Mouse (Mus musculus) midbrain, embryonic 15.5 days (tissue): ENCODE data around the gene Olfr1219. TPM values are rescaled to one million over a fixed set of nuclear protein-coding genes. Genes with fewer than 3 reads are reported as not detected.

Experiments used
- ATAC-seq: fragments of 200-750 bp; cut with Nextera tagmentation; replicated peaks from 2 replicates; pipeline ENCODE4 v1.8.0; 2017; ENCODE audit warnings: moderate TSS enrichment
- H3K27ac ChIP-seq: fragments of 300-500 bp; sonication (generic); 2 replicates; pipeline ENCODE4 v1.5.1; 2015; ENCODE audit warnings: mild to moderate bottlenecking, inconsistent platforms
- H3K27me3 ChIP-seq: fragments of 300-500 bp; sonication (generic); replicated peaks from 2 replicates; pipeline ENCODE4 v1.6.1; 2015; ENCODE audit warnings: inconsistent platforms
- H3K36me3 ChIP-seq: fragments of 300-500 bp; sonication (generic); replicated peaks from 2 replicates; pipeline ENCODE4 v1.6.1; 2015; ENCODE audit warnings: inconsistent platforms
- H3K4me1 ChIP-seq: fragments of 300-500 bp; sonication (generic); 2 replicates; pipeline ENCODE4 v1.6.1; 2015; ENCODE audit warnings: inconsistent platforms
- H3K4me2 ChIP-seq: fragments of 300-500 bp; sonication (generic); 2 replicates; pipeline ENCODE4 v1.6.1; 2015; ENCODE audit warnings: inconsistent platforms, mild to moderate bottlenecking, moderate library complexity
- H3K4me3 ChIP-seq: fragments of 300-500 bp; sonication (generic); 2 replicates; pipeline ENCODE4 v1.5.1; 2015; ENCODE audit warnings: mild to moderate bottlenecking, inconsistent platforms
- H3K9ac ChIP-seq: fragments of 300-500 bp; sonication (generic); 2 replicates; pipeline ENCODE4 v1.6.1; 2015; ENCODE audit warnings: mild to moderate bottlenecking, inconsistent platforms
- H3K9me3 ChIP-seq: fragments of 300-500 bp; sonication (generic); 2 replicates; pipeline ENCODE4 v1.6.1; 2016; ENCODE audit warnings: inconsistent platforms
- WGBS: fragments of 180-500 bp; shearing (Covaris S2); methylation state at CpG from one replicate; pipeline ENCODE4 v1.1.7; 2015; ENCODE audit warnings: mixed read lengths; 5-methylcytosine and 5-hydroxymethylcytosine counted together
- polyA plus RNA-seq: library from polyadenylated mRNA; unstranded; fragments of >200 nt; fragmentation: Nextera tagmentation; extraction: Ambion mirVana; gene quantifications from 2 replicates; pipeline ENCODE4 v1.2.1, GENCODE M21; 2015

Olfr1219 gene
- polyA plus RNA-seq, result not detected in 2 replicates

- WGBS, result 64% methylated on average over 1 of the region's 1 CpGs
- Histone ChIP-seq H3K27ac (no peak within 1 kb of the TSS), H3K27me3 (no peaks in the 10 kb centered on the region), H3K4me1 (no peaks in the 10 kb centered on the region), H3K4me3 (no peak within 1 kb of the TSS), H3K36me3 (no peaks in the 10 kb centered on the region), H3K9ac (no peak within 1 kb of the TSS), H3K4me2 (no peak within 1 kb of the TSS), H3K9me3 (no peaks in the 10 kb centered on the region)
- ATAC-seq, result no peak
Observed at GRCm38 (mm10) chr2:89083413-89083812, at the start of gene Olfr1219. Olfr1219 (minus strand) TSS chr2:89083513.

GRCm38 (mm10) chr2:89132954-89133353, 49.6 kb upstream of the Olfr1219 start, which contains the start of gene Olfr1222:
Olfr1222 (minus strand) TSS chr2:89133054.
- Histone ChIP-seq H3K9me3 (no peaks in the 10 kb centered on the region), H3K27me3 (no peaks in the 10 kb centered on the region), H3K27ac (no peak within 1 kb of the TSS), H3K4me2 (no peak within 1 kb of the TSS), H3K9ac (no peak within 1 kb of the TSS), H3K4me3 (no peak within 1 kb of the TSS), H3K36me3 (no peaks in the 10 kb centered on the region), H3K4me1 (no peaks in the 10 kb centered on the region)
- 78% methylated on average over 3 of the region's 3 CpGs for WGBS
- no peak for ATAC-seq

GRCm38 (mm10) chr2:89117183-89117582, 33.9 kb upstream of the Olfr1219 start, which contains the start of gene Olfr1221:
Olfr1221 (minus strand) TSS chr2:89117283.
- Histone ChIP-seq H3K27ac (no peak within 1 kb of the TSS), H3K9me3 (no peaks in the 10 kb centered on the region), H3K27me3 (no peaks in the 10 kb centered on the region), H3K4me2 (no peak within 1 kb of the TSS), H3K9ac (no peak within 1 kb of the TSS), H3K36me3 (no peaks in the 10 kb centered on the region), H3K4me1 (no peaks in the 10 kb centered on the region), H3K4me3 (no peak within 1 kb of the TSS)
- WGBS, result 90% methylated on average over 2 of the region's 2 CpGs
- ATAC-seq, result no peak

- Histone ChIP-seq H3K27ac (no peak within 1 kb of the TSS), H3K9me3 (no peaks in the 10 kb centered on the region), H3K36me3 (no peaks in the 10 kb centered on the region), H3K4me3 (no peak within 1 kb of the TSS), H3K4me2 (no peak within 1 kb of the TSS), H3K27me3 (no peaks in the 10 kb centered on the region), H3K4me1 (no peaks in the 10 kb centered on the region), H3K9ac (no peak within 1 kb of the TSS)
- WGBS, result 79% methylated on average over 3 of the region's 3 CpGs
- ATAC-seq, result no peak
Observed at GRCm38 (mm10) chr2:89106735-89107134, 23.4 kb upstream of the Olfr1219 start, which contains the start of gene Olfr1220. Olfr1220 (minus strand) TSS chr2:89106835.

- Histone ChIP-seq H3K4me1 (no peaks in the 10 kb centered on the region), H3K27me3 (no peaks in the 10 kb centered on the region), H3K27ac (no peak overlapping the region), H3K4me2 (no peak overlapping the region), H3K4me3 (no peak overlapping the region), H3K36me3 (no peaks in the 10 kb centered on the region), H3K9me3 (no peaks in the 10 kb centered on the region), H3K9ac (no peak overlapping the region)
- ATAC-seq, result no peak
Observed at GRCm38 (mm10) chr2:89105651-89106050, 22.3 kb upstream of the Olfr1219 start.

- H3K4me3 ChIP-seq, result no peak overlapping the region
- ATAC-seq, result no peak
- WGBS, result 100% methylated on average over 1 of the region's 1 CpGs
- no peak overlapping the region for H3K27ac ChIP-seq
- no peaks in the 10 kb centered on the region for H3K4me1 ChIP-seq
- H3K4me2 ChIP-seq, result no peak overlapping the region
- H3K9ac ChIP-seq, result no peak overlapping the region
- no peaks in the 10 kb centered on the region for H3K36me3 ChIP-seq
- H3K27me3 ChIP-seq, result no peaks in the 10 kb centered on the region
- H3K9me3 ChIP-seq, result no peaks in the 10 kb centered on the region
Observed at GRCm38 (mm10) chr2:89093848-89094247, 10.5 kb upstream of the Olfr1219 start.

- no peaks in the 10 kb centered on the region for H3K27me3 ChIP-seq
- H3K4me3 ChIP-seq, result no peak overlapping the region
- H3K4me1 ChIP-seq, result no peaks in the 10 kb centered on the region
- H3K9ac ChIP-seq, result no peak overlapping the region
- H3K4me2 ChIP-seq, result no peak overlapping the region
- no peaks in the 10 kb centered on the region for H3K36me3 ChIP-seq
- H3K9me3 ChIP-seq, result no peaks in the 10 kb centered on the region
- H3K27ac ChIP-seq, result no peak overlapping the region
- ATAC-seq, result no peak
Observed at GRCm38 (mm10) chr2:89081487-89081886, 1.8 kb downstream of the Olfr1219 start.

GRCm38 (mm10) chr2:89061087-89061486, 22.2 kb downstream of the Olfr1219 start, which contains the start of gene Olfr1218:
Olfr1218 (minus strand) TSS chr2:89061187.
- H3K9ac ChIP-seq, result no peak within 1 kb of the TSS
- ATAC-seq, result no peak
- no peaks in the 10 kb centered on the region for H3K36me3 ChIP-seq
- no peaks in the 10 kb centered on the region for H3K4me1 ChIP-seq
- H3K27me3 ChIP-seq, result no peaks in the 10 kb centered on the region
- H3K4me2 ChIP-seq, result no peak within 1 kb of the TSS
- H3K4me3 ChIP-seq, result no peak within 1 kb of the TSS
- H3K9me3 ChIP-seq, result no peaks in the 10 kb centered on the region
- no peak within 1 kb of the TSS for H3K27ac ChIP-seq

- no peak for ATAC-seq
- WGBS, result 74% methylated on average over 2 of the region's 2 CpGs
- no peak within 1 kb of the TSS for H3K9ac ChIP-seq
- H3K9me3 ChIP-seq, result no peaks in the 10 kb centered on the region
- no peaks in the 10 kb centered on the region for H3K36me3 ChIP-seq
- no peak within 1 kb of the TSS for H3K4me2 ChIP-seq
- H3K4me1 ChIP-seq, result no peaks in the 10 kb centered on the region
- H3K27ac ChIP-seq, result no peak within 1 kb of the TSS
- no peak within 1 kb of the TSS for H3K4me3 ChIP-seq
- no peaks in the 10 kb centered on the region for H3K27me3 ChIP-seq
Observed at GRCm38 (mm10) chr2:89031965-89032364, 51.3 kb downstream of the Olfr1219 start, which contains the start of gene Olfr1217. Olfr1217 (minus strand) TSS chr2:89032065.

Other genes starting within 250 kb of the Olfr1219 start
- gene Olfr1204, start 234.2 kb downstream of the Olfr1219 start, polyA plus RNA-seq, result not detected in 2 replicates
- gene Olfr1206, start 220.3 kb downstream of the Olfr1219 start, polyA plus RNA-seq, result not detected in 2 replicates
- not detected in 2 replicates for gene Olfr1208, start 181.2 kb downstream of the Olfr1219 start, polyA plus RNA-seq
- not detected in 2 replicates for gene Olfr1209, start 168.4 kb downstream of the Olfr1219 start, polyA plus RNA-seq
- not detected in 2 replicates for gene Olfr1211, start 145.4 kb downstream of the Olfr1219 start, polyA plus RNA-seq
- gene Olfr1212, start 129.5 kb downstream of the Olfr1219 start, polyA plus RNA-seq, result not detected in 2 replicates
- not detected in 2 replicates for gene Gm13762, start 103.2 kb downstream of the Olfr1219 start, polyA plus RNA-seq
- gene Olfr1214, start 90.9 kb downstream of the Olfr1219 start, polyA plus RNA-seq, result not detected in 2 replicates
- not detected in 2 replicates for gene Olfr1215, start 76.5 kb downstream of the Olfr1219 start, polyA plus RNA-seq
- gene Olfr1216, start 65.2 kb downstream of the Olfr1219 start, polyA plus RNA-seq, result not detected in 2 replicates
- gene Olfr1217, start 51.4 kb downstream of the Olfr1219 start, polyA plus RNA-seq, result not detected in 2 replicates
- not detected in 2 replicates for gene Olfr1218, start 22.3 kb downstream of the Olfr1219 start, polyA plus RNA-seq
- not detected in 2 replicates for gene Olfr1220, start 23.3 kb upstream of the Olfr1219 start, polyA plus RNA-seq
- not detected in 2 replicates for gene Olfr1221, start 33.8 kb upstream of the Olfr1219 start, polyA plus RNA-seq
- gene Olfr1222, start 49.5 kb upstream of the Olfr1219 start, polyA plus RNA-seq, result not detected in 2 replicates
- not detected in 2 replicates for gene Olfr1223, start 68.0 kb upstream of the Olfr1219 start, polyA plus RNA-seq
- not detected in 2 replicates for gene Olfr1224-ps1, start 80.6 kb upstream of the Olfr1219 start, polyA plus RNA-seq
- gene Olfr1225, start 91.2 kb upstream of the Olfr1219 start, polyA plus RNA-seq, result not detected in 2 replicates
- not detected in 2 replicates for gene Olfr1226, start 116.5 kb upstream of the Olfr1219 start, polyA plus RNA-seq
- not detected in 2 replicates for gene Olfr1228, start 170.5 kb upstream of the Olfr1219 start, polyA plus RNA-seq
- not detected in 2 replicates for gene Olfr1229, start 204.5 kb upstream of the Olfr1219 start, polyA plus RNA-seq
- not detected in 2 replicates for gene Olfr1230, start 213.8 kb upstream of the Olfr1219 start, polyA plus RNA-seq
- gene Olfr1231, start 223.6 kb upstream of the Olfr1219 start, polyA plus RNA-seq, result not detected in 2 replicates
- gene Olfr1232, start 246.2 kb upstream of the Olfr1219 start, polyA plus RNA-seq, result not detected in 2 replicates